Mouse (Mus musculus) kidney, adult 2 months (tissue): ENCODE measurements at regions not wholly inside any gene's neighbourhood (a gene's known extent, or its start where the extent isn't known, plus 50 kb on each side); places are given as distances from the start of the nearest gene placed in this dataset.

Experiments
- CTCF ChIP-seq: fragments of 200-500 bp; conservative IDR thresholded peaks from 2 replicates; pipeline ENCODE4 v1.5.1; 2011; ENCODE audit warnings: low read depth, mild to moderate bottlenecking, control low read depth, low read length, moderate library complexity, mixed read lengths; ENCODE audit not compliant: insufficient read depth, insufficient read length
- POLR2A ChIP-seq: fragments of 200-500 bp; IDR thresholded peaks from one replicate; pipeline ENCODE4 v1.6.1; 2011; ENCODE audit warnings: low read depth, low read length, control low read depth

- TF ChIP-seq CTCF: no peak
- TF ChIP-seq POLR2A: no peak
Observed at GRCm38 (mm10) chr5:46149851-46150615, 292.6 kb upstream of the Lcorl start.
